Mouse (Mus musculus) right cerebral cortex, postnatal 25 days (tissue): ENCODE data around the gene Sla2.
A peak's percentile ranks its signal among the peaks of the same experiment; 100 is the strongest.
"Not testable (repeated sequence)": the region's sequence is repeated elsewhere in the genome, so short reads cannot be mapped to it uniquely, and the experiment has no call there.

Experiments used
- DNase-seq: peaks from one replicate; pipeline ENCODE4 v3.0.0; 2022

The Sla2 gene

DNA sequence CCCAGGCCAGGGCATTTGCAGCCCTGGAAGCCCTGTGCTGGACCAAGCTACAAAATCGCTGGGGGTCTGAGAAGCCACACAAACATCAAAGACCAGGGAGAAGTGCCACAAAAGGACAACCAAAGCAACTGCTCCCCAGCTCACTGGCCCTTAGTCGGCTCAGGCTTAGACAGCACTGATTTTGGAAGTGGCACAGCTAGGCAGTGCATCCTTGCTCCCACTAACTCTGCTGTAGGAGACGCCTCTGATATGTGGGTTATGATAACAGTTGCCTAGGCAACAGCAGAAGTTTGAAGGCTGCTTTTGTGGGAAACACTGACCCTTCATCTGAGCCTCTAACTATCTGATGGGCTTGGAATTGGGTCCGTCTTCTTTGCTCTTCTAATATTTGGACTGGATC is 12.2 kb upstream of the Sla2 start:
- no peak for DNase-seq

DNA sequence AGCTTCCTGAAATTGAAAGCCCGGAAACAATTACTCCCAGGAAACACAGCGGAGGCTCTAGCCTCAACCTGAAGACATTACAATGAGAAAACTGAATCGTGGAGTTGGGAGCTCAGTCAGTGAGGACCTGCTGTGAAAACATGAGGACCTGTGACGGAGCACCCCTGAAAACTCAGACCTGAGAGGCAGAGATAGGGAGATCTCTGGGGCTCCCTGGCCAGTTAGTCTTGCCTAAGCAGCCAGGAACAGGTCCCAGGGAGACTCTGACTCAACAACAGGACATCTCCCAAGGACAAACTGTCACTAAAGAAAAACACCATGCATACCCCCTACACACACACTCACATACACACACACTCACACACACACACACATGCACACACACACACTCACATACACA is 11.4 kb upstream of the Sla2 start:
- DNase-seq = no peak

DNA sequence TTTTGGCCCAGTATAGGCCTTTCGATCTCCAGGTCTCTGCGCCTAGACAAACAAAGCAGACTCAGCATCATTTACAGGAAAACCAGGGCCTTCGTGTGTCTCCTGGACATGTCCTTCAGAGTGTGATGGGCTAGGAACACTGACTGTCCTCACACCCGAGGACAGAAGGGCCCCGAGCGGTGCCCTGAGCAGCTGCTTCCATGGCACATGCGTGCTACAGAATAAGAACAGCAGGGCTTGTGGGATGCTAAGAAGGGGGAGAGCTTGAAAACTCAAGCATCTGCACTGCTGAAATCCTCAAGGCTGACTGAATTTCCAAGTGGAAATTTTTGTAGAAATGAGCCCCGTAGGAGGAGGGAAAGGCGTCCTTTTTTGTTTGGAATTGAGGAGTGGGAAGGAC is 10.0 kb upstream of the Sla2 start:
- DNase-seq = peak; percentile 50

DNA sequence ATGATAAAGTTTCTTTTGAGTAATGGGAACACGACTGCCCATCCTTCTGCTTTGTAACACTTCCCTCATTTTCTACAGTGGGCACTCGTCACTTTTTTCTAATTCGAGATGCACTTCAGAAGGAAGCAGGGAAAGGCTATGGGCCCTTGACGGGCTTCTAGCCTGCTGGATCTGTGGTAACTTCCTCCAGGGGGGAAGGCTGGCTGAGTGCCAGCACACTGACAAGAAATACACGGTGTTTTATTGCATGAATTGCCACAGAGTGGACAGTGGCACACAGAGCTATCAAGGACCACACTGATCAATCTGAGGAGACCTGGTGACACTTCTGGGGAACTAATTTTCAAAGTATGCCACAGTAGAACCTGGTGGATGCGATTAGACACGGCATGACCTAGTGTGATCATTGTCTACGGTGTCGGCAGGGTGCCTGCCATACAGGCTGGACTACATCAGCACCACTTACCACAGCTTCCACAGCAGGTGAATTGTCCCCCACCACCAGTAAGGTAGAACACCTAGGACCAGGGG is 9.5 kb upstream of the Sla2 start:
- DNase-seq = no peak

DNA sequence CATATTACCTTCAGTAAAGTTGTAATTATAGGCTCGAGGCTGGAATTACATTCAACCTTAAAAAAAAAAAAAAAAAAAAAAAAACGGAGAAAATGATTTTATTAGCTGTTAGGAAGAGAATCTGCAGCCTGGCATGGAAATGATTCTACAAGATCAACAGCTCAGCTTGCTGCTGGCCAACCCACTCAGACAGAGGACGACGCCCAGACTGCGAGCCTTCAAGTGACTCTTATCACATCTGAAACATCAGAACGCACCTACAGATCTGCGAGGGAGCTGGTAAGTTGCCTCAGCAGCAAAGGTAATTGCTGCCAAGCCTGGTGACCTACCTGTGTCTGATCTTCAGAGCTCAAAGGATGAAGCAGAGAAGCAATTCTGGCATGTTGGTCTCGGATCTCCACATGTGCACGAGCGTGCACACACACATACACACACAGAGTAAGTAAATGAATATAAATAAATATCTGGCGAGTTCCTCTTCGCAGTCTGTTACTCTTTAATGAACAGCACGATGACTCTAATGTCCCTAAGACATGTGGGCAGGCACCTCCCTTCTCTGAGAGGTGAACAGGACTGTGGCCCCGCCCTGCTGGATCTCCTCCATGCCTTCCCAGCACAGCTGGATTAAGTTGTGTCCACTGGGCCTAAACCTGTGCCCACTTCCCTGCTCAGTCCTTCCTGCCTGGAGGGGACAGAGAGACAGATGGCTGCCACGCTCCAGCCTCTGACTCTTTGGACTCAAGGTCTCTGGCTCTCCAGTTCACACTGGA is 7.7 kb upstream of the Sla2 start:
- no peak for DNase-seq

DNA sequence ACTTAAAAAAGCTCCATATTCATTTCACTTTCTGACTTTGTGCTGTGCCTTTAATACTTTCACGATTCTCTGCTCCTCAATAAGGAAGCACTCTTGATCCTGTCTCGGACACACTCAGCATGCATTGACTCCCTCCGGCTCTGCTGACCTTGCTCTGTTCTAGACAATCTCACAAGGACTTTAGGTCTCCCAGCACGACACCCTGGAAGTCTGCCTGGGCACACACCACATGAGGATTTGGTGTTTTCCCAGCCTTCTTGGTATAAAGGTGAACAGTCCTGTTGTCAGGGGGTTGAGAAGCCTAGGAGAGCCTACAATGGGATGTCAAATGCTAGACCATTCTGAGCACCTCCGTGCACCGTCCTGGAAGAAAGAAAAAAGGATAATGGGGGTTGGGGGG is 5.8 kb upstream of the Sla2 start:
- no peak for DNase-seq

DNA sequence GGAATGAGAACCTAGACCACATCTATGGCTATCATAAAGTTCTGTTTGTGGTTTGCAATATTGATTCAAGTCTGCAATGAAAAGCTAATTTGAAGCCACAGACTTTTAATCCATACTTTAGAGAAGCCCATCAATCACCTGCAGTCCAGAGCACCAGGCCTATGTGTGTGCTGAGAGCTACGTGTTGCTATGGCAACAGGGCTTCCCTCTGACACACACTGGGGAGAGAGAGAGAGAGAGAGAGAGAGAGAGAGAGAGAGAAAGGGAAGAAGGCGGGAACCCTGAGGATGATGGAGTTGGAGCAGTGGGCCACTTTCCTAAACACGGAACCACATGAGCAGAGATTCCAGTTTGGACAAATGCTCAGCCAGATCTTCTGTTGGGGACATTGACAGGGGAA is 5.2 kb upstream of the Sla2 start:
- no peak for DNase-seq

DNA sequence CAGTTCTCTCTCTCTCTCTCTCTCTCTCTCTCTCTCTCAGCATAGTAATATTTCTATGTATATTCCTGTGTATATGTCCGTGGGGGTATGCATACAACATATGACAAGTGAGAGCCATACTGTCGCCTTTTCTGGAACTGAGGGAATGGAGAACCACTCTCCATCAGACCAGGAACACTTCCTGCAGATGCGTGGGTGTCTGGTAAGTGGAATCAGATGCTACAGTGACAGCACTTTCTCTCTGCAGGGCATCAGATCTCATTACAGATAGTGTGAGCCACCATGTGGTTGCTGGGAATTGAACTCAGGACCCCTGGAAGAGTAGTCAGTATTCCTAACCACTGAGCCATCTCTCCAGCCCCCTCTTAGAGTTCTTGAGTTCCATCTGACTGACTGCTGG is 1.5 kb upstream of the Sla2 start:
- no peak for DNase-seq

DNA sequence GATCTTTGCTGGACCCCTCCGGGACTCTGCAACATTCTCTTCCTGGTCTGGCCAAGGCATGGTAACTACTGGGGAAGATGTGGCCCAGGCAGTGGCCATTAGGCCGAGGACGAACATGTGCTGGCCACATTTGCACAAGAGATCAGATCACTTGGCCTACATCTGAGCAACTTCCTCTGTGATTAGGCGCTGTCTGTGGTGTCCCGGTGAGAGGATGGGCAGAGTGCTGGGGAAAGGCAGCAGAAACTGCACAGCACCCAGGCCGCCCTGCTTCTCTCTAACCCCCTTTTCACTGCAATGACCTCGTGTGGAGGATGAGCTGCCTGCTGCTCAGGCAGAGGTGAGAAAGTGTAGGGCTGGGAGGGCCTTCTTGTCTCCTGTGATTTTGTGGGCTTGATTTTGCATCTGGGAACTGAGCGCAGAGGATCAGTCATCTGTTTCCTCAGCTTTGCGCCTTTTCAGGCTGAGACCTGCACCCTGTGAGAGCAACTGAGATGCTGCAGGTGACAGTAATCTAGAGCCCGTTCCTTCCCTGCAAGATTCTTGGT is 834 bp downstream of the Sla2 start:
- DNase-seq = no peak

DNA sequence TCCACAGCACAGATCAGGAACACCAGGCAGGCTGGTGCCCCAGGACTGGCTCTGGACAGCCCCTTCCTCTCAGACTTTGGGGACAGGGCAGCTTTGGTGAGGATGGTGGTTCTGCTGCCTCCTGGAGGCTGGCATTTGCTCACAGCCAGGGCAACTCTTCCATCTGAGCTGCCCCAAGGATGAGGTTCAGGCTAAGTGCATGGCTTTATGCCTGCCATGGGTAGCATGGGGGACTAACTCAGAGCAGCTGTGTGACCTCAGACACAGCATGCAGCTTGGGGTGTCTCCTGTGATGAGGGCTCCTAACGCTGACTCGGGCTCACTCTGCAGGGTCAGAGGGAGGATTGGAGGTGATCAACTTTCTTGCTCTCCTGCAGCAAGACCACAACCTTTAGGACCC is 1.3 kb downstream of the Sla2 start:
- not testable (repeated sequence) for DNase-seq

DNA sequence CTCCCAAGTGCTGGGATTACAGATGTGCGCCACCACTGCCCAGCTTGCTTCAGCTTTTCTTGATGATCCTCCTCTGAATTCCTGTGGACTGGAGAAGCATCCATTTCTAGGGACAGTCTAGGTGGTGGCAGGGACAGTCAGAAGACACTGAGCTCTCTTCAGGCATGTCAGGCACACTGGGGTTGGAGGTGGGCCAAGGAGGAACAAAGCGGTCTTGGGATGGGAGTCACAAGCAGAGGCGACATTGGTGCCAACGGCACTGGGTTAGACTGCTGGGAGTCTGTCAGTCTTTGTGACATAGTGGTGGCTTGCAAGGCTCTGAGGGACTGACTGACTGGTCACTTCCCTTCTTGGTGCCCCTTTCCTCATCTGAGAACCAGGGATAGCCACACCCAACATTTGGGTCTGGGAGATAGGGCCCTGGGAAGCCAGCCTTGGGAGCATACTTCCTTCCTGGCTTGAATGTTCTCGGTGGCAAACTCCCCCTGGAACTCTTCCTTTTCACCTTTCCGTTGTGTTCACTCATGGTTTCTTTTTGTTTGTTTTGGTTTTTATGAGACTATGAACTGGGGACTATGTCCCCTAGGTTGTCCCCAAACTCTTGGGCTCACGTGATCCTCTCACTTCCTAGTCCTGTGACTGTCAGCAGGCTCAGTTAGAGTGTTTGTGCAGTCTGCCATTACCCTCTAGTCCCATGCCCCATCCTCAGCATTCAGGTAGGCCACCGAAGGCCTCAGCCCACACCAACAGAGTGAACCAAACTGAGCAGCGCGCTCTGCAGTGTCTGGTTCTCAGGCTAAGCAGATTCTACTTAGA is 2.4 kb downstream of the Sla2 start:
- DNase-seq = no peak

DNA sequence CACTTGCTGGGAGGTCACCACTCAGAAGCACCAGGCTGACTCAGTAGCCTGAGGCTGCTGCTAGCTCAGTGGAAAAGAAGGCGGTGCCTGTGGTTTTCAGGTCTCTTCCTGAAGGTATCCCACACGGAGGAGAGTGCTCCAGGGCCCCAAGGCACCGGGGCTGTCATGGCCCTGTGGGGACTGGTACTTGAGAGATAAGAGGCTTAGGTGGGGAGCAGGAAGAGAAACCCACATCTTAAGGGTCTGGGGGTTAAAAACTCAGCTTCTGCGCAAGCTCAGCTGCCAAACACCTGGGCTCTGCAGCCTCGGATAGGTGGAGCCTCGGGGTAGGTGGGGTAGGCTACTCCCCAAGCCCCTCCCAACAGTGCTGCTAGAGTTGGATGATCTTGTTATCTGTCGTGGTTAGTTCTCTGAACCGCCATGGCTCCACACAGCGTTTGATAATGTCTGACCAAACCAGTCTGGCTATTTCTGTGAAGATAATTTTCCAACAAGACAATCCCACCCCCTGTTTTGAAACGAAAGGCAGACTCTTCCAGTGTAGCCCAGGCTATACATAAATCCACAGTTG is 4.5 kb downstream of the Sla2 start:
- no peak for DNase-seq

DNA sequence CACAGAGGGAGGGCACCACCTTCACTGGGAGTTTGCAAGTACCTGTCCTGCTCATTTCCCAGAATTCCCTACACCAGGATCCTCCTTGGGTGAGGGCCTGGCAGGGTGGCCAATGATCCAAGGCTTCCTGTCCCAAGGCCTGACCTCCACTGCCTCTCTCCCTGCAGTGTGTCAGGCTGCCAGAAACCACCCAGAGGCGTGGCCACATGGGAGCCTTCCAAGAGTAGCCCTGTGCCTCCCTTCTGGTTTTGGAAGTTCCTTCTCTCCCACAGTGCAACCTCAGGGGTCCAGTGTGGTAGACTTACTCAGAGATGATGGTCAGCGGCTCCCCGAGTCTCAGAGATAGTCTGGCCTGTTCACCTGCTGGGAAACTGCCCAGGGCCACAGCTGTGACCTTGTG is 7.5 kb downstream of the Sla2 start:
- no peak for DNase-seq

DNA sequence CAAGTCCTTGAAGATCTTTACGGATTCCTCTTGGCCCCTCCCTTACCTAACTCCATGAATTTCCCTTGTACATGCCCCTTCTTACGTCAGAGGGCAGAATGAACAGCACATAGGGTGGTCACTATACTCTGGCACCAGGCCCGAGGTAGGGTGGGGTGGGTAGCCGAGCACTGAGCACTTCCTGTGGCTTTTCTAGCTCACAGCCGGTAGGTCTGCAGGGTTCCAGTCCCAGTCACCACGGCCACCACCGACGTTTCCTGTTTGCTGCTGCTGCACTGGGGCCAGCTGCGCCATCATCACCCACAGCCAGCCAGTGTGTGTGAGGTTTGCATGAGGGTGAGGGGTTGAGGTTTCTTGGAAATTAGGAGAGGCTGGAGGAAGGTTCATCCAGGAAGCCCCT is 9.3 kb downstream of the Sla2 start:
- no peak for DNase-seq

DNA sequence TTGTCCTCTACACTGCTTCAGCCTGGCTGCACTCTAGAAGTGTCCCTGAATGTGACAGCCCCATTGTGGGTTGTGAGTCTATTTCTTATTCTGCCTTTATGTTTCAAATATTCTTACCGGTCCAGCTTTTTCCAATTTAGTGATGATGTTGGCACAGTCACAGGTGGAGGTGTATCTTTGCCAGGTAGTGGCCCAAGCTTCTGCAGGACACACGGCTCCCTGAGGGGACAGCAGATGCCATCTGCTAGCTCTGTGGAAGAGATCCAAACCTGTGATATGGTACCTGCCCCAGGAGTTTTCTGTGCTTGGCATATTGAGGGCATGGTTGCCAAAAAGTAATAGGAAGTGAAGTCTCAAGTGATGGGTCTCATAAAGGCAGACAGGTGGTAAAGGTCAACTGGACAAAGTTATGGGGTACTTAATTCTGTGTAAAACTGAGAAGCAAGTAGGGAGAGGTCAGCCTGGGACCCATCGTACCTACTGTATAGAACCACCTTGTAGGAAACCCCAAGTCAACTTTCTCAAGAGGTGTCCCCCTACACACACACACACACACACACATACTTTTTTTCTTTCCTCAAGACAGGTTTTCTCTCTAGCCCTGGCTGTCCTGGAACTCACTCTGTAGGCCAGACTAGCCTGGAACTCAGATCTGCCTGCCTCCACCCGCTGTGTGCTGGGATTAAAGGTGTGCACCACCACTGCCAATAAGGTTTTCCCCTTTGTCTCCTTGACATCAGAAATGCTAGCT is 12.1 kb downstream of the Sla2 start:
- no peak for DNase-seq

DNA sequence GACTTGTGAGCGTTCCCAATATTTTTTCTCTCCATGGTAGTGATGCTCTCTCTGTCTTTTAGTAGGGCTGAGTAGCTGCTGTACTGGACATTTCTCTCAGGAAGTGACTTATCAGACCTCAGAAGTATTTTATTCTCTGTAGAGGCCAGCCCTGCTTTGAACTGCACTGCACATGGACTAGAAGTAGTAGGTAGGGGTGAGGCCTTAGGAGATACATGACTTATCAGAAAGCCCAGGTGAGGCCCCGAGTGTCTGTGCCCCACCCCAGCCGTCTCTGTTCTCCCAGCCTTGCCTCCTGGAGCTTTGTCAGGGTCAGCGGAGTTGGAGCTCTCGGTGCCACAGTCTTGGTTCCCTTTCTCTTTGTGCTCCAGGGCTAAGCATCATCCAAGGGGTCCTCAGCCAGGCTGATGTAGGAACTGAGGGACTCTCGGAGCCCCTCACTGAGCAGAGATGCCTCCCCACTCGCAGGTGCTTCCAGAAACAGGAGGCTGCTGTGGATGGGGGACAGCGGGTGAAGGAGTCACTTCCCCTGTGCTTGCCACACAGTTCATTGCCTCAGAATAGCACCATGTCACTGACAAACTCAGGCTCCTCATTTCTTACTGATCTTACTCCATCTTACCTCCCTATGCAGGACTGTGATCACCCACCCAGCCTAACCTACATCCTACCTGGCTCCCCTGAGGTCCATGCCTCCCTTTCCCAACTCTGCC is 12.8 kb downstream of the Sla2 start:
- DNase-seq = no peak

DNA sequence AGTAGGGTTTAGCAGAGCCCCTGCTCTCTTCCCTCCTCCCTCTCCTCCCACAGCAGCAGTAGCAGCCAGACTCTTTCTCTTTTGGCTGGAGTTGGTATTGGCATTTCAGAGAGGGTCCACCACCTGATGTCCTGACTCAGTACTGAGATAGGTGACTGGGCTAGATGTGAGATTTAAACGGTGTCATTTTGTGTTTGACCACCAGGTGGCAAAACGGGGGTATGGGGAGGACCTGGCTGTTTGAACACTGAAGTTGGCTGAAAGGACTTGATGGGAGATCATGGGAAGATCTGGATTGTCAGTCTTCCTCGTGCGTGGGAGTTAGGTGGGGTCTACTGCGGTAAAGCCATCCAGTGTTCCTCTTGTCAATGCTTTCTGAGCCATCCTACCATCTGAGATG is 13.4 kb downstream of the Sla2 start:
- peak; percentile 33 for DNase-seq

DNA sequence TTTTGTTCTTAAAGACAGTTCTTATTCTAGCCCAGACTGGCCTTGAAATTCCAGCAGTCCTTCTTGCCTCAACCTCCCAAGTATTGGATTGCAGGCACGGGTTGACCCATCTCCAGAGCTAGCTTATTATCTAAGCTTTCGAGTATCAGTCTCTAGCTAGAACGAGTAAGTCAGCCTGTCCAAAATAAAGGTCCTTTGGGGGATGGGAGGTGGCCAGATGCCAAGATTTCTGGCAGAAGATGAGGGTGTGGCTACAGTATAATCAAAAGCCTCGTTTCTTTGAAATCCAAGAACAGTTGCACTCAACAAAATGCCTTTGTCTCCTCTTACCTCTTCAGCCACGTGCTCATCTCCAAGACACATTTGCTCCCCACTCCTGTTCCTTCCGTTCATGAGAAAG is 16.5 kb downstream of the Sla2 start:
- DNase-seq = no peak

DNA sequence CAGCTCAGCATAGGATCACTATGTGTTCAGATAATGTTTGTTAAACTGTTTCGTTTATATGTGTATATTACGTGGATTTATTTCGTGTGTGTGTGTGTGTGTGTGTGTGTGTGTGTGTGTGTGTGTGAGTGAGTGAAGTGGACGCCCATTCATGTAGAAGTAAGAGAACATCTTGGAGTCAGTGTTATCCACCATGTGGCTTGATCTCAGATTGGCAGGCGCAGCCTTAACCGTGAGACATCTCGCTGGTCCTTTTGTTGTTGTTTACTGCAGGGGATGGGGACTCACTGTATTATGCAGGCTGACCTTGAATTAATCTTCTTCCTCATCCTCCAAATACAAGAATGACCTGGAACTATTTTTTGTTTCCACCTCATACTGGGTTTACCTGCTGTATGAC is 17.4 kb downstream of the Sla2 start:
- no peak for DNase-seq

DNA sequence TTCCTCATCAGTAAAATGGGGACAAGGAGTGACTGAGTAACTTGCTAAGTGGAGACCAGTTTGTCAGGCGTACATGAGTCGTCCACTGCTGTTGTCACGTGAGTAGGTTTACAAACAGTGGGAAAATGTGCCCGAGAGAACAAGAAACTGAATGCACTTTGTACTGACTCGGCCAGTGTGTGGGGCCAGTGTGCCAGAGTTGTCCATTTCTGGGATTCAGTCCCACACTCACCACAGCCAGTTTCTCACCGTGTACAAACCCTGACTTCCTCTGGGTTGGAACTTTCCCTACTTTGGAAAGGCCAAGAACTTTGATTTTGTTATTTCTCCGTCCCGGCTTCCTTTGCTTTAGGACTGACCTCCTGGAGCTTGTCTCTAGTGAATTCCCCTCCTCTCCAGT is 18.0 kb downstream of the Sla2 start:
- DNase-seq = no peak

DNA sequence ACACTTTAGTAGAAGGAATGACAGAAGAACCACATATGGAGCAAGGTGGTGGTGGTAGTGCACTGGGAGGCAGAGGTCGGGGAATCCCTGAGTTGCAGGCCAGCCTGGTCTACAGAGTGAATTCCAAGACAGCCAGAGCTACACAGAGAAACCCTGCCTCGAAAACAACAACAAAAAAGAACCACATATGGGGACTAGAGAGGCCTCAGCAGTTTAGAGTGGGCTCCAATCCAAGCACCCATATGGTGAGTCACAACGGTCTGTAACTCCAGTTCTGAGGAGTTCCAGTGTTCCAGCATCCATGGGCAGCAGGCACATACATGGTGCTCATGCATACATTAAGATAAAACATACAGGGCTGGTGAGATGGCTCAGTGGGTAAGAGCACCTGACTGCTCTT is 22.5 kb downstream of the Sla2 start:
- no peak for DNase-seq

DNA sequence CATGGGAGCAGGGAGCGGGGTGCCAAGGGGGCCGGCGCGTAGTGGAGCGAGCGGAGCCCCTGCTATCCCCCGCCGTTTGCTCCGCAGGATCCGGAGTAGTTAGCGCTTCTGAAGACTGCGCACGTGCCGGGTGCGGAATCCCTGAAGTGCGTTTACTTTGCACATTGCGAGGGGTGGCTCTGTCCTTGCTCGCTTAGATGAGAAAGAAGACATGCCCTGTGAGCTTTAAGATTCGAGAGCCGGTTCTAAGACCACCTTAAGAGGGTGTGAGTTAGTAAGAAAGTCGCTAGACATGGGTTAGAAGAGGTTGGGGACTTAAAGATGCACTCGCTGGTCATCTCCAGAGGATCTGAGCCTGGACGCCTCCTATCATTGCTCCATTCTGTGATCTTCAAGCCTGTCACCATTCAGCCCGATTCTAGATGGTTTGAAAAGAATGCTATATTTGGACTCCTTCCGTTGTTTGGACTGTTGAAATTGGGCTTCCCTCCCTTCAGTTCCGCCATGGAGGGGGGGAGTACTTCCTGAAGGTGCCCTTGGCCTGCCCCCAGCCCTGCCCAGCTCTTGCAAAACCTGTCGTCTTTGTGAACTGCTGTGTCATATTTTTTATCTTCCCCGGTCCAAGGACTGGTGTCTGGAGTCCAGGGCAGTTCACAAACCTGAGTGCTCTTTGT is 23.4 kb downstream of the Sla2 start:
- no peak for DNase-seq
